In the genomic region with DNA sequence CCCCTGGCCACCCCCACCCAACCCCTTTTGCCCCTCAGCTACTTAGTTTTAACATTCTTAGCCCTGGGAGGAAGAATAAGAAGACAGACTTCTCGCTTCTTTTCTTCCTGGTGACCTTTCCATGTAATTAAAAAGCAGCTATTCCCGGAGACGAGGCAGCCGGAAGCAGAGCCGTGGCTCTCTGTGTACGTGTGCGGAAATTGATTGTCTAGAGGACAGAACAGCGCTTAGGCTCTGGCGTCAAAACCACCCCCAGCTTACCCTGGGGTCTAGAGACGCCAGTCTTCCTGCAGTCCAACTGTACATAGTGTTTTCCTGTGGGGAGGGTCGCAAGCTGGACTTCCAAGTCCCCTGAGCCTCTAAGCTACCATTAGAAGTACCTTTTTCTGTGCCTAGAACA, we compare ENCODE assay signal across 11 mouse cellular contexts. TPM values are rescaled to one million over a fixed set of nuclear protein-coding genes. Genes with fewer than 3 reads are reported as not detected.
DNase-seq lines count a peak whose midpoint lies in the region; ATAC-seq and TF ChIP-seq lines count a peak whose summit lies in the region.
"Had no signal": no experiment of that assay in that cellular context is flagged by ENCODE, and none has a peak within 500 bp of the region (broad histone marks: within the 10 kb centered on the region; RNA-seq: fewer than 3 reads in every experiment).

No protein-coding gene starts in this region.

- H3K36me3 ChIP-seq in hindbrain, embryonic 10.5 days, result no peaks in the 10 kb centered on the region
- no peaks in the 10 kb centered on the region for H3K36me3 ChIP-seq in hindbrain, embryonic 11.5 days (ENCODE audit: control insufficient read depth, insufficient read depth, low read length)
- no peaks in the 10 kb centered on the region for H3K36me3 ChIP-seq in limb, embryonic 10.5 days

- peaks cover 64% of the 10 kb centered on the region for H3K4me1 ChIP-seq in hindbrain, embryonic 10.5 days (replicated peaks)
- H3K4me1 ChIP-seq in hindbrain, embryonic 11.5 days (replicated peaks; ENCODE audit: control insufficient read depth, insufficient read depth, low read length), result peaks cover 5% of the 10 kb centered on the region
- peaks cover 21% of the 10 kb centered on the region for H3K4me1 ChIP-seq in embryonic fibroblast, embryonic 13.5 days (ENCODE audit: control insufficient read depth, insufficient read depth, low read length)
- peaks cover 90% of the 10 kb centered on the region for H3K4me1 ChIP-seq in limb, embryonic 10.5 days

- no peaks in the 10 kb centered on the region for H3K9me3 ChIP-seq in hindbrain, embryonic 10.5 days
- no peaks in the 10 kb centered on the region for H3K9me3 ChIP-seq in hindbrain, embryonic 11.5 days (ENCODE audit: control insufficient read depth, low read length)
- H3K9me3 ChIP-seq in limb, embryonic 10.5 days (replicated peaks), result no peaks in the 10 kb centered on the region
- H3K9me3 ChIP-seq: megakaryocyte, embryonic 14.5 days had no signal

- H3K27me3 ChIP-seq in hindbrain, embryonic 10.5 days (ENCODE audit: insufficient read depth, poor library complexity, severe bottlenecking), result 0 out of 2 replicates have a peak, but pooled peaks cover 4% of the 10 kb centered on the region
- H3K27me3 ChIP-seq in hindbrain, embryonic 11.5 days (ENCODE audit: control insufficient read depth, insufficient read depth, low read length), result no peaks in the 10 kb centered on the region
- H3K27me3 ChIP-seq in limb, embryonic 10.5 days (ENCODE audit: low read depth, poor library complexity, severe bottlenecking), result no peaks in the 10 kb centered on the region

- no peak for TF ChIP-seq CTCF in brain, embryonic 14.5 days (IDR thresholded peaks at IDR 0.05; ENCODE audit: borderline replicate concordance, extremely low read depth, insufficient read depth, insufficient read length)
- no peak for TF ChIP-seq CTCF in embryonic fibroblast, embryonic 13.5 days (IDR thresholded peaks at IDR 0.05; ENCODE audit: borderline replicate concordance, insufficient read depth, low read length)

- TF ChIP-seq POLR2A in brain, embryonic 14.5 days (IDR thresholded peaks at IDR 0.05; ENCODE audit: borderline replicate concordance, extremely low read depth, insufficient read depth, insufficient read length, poor library complexity, severe bottlenecking), result no peak
- no peak for TF ChIP-seq POLR2A in embryonic fibroblast, embryonic 13.5 days (IDR thresholded peaks at IDR 0.05; ENCODE audit: low read depth, low read length)

- H3K4me3 ChIP-seq in hindbrain, embryonic 10.5 days, result no peak overlapping the region
- H3K4me3 ChIP-seq in hindbrain, embryonic 11.5 days (ENCODE audit: low read depth, low read length), result no peak overlapping the region
- H3K4me3 ChIP-seq in embryonic fibroblast, embryonic 13.5 days (ENCODE audit: insufficient read depth, low read length), result no peak overlapping the region
- H3K4me3 ChIP-seq in limb, embryonic 10.5 days, result no peak overlapping the region
- H3K4me3 ChIP-seq: megakaryocyte, embryonic 14.5 days had no signal

- no peak for DNase-seq in hindbrain, embryonic 10.5 days (ENCODE audit: low spot score)
- DNase-seq in hindbrain, embryonic 11.5 days (ENCODE audit: low spot score), result no peak
- DNase-seq in brain, embryonic 14.5 days (ENCODE audit: low read depth), result peak; percentile 49
- DNase-seq in limb, embryonic 10.5 days (ENCODE audit: low spot score), result no peak
- DNase-seq in c-Kit-positive CD71-positive TER-119-positive erythroid progenitor cells, embryonic 14.5 days (ENCODE audit: low spot score), result no peak
- no peak for DNase-seq in cerebellum, postnatal 36 days
- DNase-seq: kidney, adult 11 months; thymus, postnatal 25 days had no signal

- ATAC-seq in hindbrain, embryonic 11.5 days (ENCODE audit: low FRiP score), result no peak
- ATAC-seq in CD4-positive, CD25-positive, alpha-beta regulatory T cell, adult 4 months, result no peak

- peak overlapping the region; percentile 54 for H3K27ac ChIP-seq in hindbrain, embryonic 10.5 days
- H3K27ac ChIP-seq in hindbrain, embryonic 11.5 days (ENCODE audit: low read depth, low read length), result no peak overlapping the region
- peak overlapping the region; percentile 17; the same call in 1 of the 2 replicates for H3K27ac ChIP-seq in embryonic fibroblast, embryonic 13.5 days (ENCODE audit: insufficient read depth, low read length)
- H3K27ac ChIP-seq in limb, embryonic 10.5 days, result peak overlapping the region; percentile 91

- H3K4me2 ChIP-seq in hindbrain, embryonic 11.5 days (replicated peaks; ENCODE audit: low read depth, low read length), result no peak overlapping the region

- WGBS in hindbrain, embryonic 10.5 days, result 48% methylated on average over 11 of the region's 11 CpGs
- 38% methylated on average over 11 of the region's 11 CpGs for WGBS in hindbrain, embryonic 11.5 days
- WGBS in limb, embryonic 10.5 days, result 42% methylated on average over 11 of the region's 11 CpGs

- H3K9ac ChIP-seq in hindbrain, embryonic 11.5 days (ENCODE audit: low read depth, low read length), result no peak overlapping the region

RNA-seq across cellular contexts. Expression of a gene that starts 41.9 kb away (rescaled TPM):
- 64.4 and 82.8 TPM in 2 replicates for polyA plus RNA-seq in hindbrain, embryonic 10.5 days (2016; fragmentation: Nextera tagmentation; extraction: Ambion mirVana)
- polyA plus RNA-seq in hindbrain, embryonic 11.5 days (2014; fragmentation: Nextera tagmentation; extraction: Ambion mirVana), result 77.7 and 84.4 TPM in 2 replicates
- polyA plus RNA-seq in brain, embryonic 14.5 days (2012; rRNA removed), result 303 and 331 TPM in 2 replicates
- 242 and 410 TPM in 2 replicates for polyA plus RNA-seq in embryonic fibroblast, embryonic 13.5 days (2011; ENCODE audit: insufficient read length, low read depth, missing spikeins)
- 106 and 159 TPM in 2 replicates for polyA plus RNA-seq in limb, embryonic 10.5 days (2016; fragmentation: Nextera tagmentation; extraction: Ambion mirVana)
- not detected for polyA plus RNA-seq in CD4-positive, CD25-positive, alpha-beta regulatory T cell, adult 4 months (2017; shearing (Covaris generic))

Comparison
In these comparisons a context has a peak if more than half of its experiments do, and no peak if none do; other contexts are left out.
1. RNA of a gene that starts 41.9 kb away (polyA plus RNA-seq): 242 to 410 TPM in embryonic fibroblast, embryonic 13.5 days, 303 to 331 TPM in brain, embryonic 14.5 days, 106 to 159 TPM in limb, embryonic 10.5 days, 64.4 to 82.8 TPM in hindbrain, embryonic 10.5 days and 77.7 to 84.4 TPM in hindbrain, embryonic 11.5 days; not detected in CD4-positive, CD25-positive, alpha-beta regulatory T cell, adult 4 months; every median in the first group is over 10 times any median in the second.